Mouse (Mus musculus) megakaryocyte, embryonic 14.5 days (primary cell): ENCODE data around the gene Tmem184b.

Source experiments
- FLI1 ChIP-seq: IDR thresholded peaks from 2 replicates; pipeline ENCODE4 v1.6.1; 2012; ENCODE audit warnings: low read length, inconsistent platforms, mixed read lengths
- GATA1 ChIP-seq: IDR thresholded peaks from 3 replicates; pipeline ENCODE4 v1.6.1; 2012; ENCODE audit warnings: mixed read lengths, low read length, inconsistent platforms, borderline replicate concordance

DNA sequence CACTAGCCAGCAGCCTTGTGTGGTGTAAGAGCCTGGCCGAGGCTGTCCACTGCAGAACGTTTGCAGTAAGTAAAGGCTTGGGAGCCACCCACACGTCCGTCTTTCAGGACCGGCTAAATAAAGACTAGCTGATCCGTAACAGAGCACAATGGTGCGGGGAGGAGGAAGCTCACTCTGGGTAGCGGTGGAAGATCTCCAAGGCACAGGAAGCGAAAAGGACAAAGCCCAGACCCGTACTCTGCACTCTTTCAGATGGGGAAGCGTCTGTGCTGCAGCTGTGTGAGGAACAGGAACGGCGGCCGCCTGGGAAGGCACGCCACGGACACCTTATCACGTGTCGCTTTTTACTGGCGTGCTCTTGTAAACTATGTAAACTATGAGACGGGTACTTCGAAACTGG, 29.5 kb upstream of the Tmem184b start:
- TF ChIP-seq FLI1 (no peak), GATA1 (no peak)
